Mouse (Mus musculus) heart, adult 2 months (tissue): Measurements from ENCODE around the gene Kazn. TPM values are rescaled to one million over a fixed set of nuclear protein-coding genes. Genes with fewer than 3 reads are reported as not detected.

Experiments used
- DNase-seq, 2 experiments: peaks; one replicate each; pipeline ENCODE4 v3.0.0; 2021
- H3K27ac ChIP-seq: fragments of 200-600 bp; 2 replicates; pipeline ENCODE4 v1.8.1; 2022
- H3K27me3 ChIP-seq: fragments of 200-500 bp; 2 replicates; pipeline ENCODE4 v1.6.1; 2012; ENCODE audit warnings: mild to moderate bottlenecking, low read length, inconsistent platforms, mixed read lengths; ENCODE audit not compliant: control insufficient read depth, insufficient read depth
- H3K36me3 ChIP-seq: fragments of 200-500 bp; 2 replicates; pipeline ENCODE4 v1.6.1; 2012; ENCODE audit warnings: low read length, inconsistent platforms; ENCODE audit not compliant: control insufficient read depth, insufficient read depth
- H3K4me1 ChIP-seq: fragments of 200-500 bp; 2 replicates; pipeline ENCODE4 v1.6.1; 2011; ENCODE audit warnings: low read length; ENCODE audit not compliant: control insufficient read depth, insufficient read depth
- H3K4me3 ChIP-seq: fragments of 200-600 bp; 2 replicates; pipeline ENCODE4 v1.8.1; 2022
- H3K79me2 ChIP-seq: fragments of 200-500 bp; replicated peaks from 2 replicates; pipeline ENCODE4 v1.6.1; 2012; ENCODE audit warnings: mild to moderate bottlenecking, inconsistent platforms, low read length, moderate library complexity, mixed read lengths; ENCODE audit not compliant: control insufficient read depth, insufficient read depth
- H3K9ac ChIP-seq: fragments of 200-500 bp; 2 replicates; pipeline ENCODE4 v1.6.1; 2012; ENCODE audit warnings: low read depth, mild to moderate bottlenecking, control low read depth, inconsistent platforms, low read length, mixed read lengths
- CTCF ChIP-seq: fragments of 200-600 bp; IDR thresholded peaks from 2 replicates; pipeline ENCODE4 v1.8.1; 2022; ENCODE audit warnings: antibody characterized with exemption, mild to moderate bottlenecking, moderate library complexity
- EP300 ChIP-seq: fragments of 200-500 bp; IDR thresholded peaks from 2 replicates; pipeline ENCODE4 v1.6.1; 2011; ENCODE audit warnings: low read depth, low read length, control low read depth; ENCODE audit not compliant: insufficient read depth
- POLR2A ChIP-seq: fragments of 200-500 bp; IDR thresholded peaks from 2 replicates; pipeline ENCODE4 v1.6.1; 2011; ENCODE audit warnings: mild to moderate bottlenecking, low read depth, low read length, control low read depth; ENCODE audit not compliant: insufficient read depth
- WGBS: fragments of 180-500 bp; shearing (Covaris S2); methylation state at CpG from one replicate; pipeline ENCODE4 v1.1.7; 2018; 5-methylcytosine and 5-hydroxymethylcytosine counted together
- intact Hi-C: fragments of 180-260 bp; cut with DNase I; formaldehyde crosslinking; loops from one replicate; pipeline ENCODE4 v1.15.1; 2025
- polyA plus RNA-seq: library from polyadenylated mRNA; depleted of rRNA; stranded (reverse); fragments of >200 nt; gene quantifications from 2 replicates; pipeline ENCODE4 v1.2.3, GENCODE M21; 2012
- total RNA-seq, 2 experiments: library from RNA; stranded (reverse); gene quantifications; 2 replicates each; pipeline ENCODE4 v1.2.3; 2021

The Kazn gene
- total and polyA plus RNA-seq, 3 experiments = 2.4 to 5.7 (median 3.4) TPM

DNA sequence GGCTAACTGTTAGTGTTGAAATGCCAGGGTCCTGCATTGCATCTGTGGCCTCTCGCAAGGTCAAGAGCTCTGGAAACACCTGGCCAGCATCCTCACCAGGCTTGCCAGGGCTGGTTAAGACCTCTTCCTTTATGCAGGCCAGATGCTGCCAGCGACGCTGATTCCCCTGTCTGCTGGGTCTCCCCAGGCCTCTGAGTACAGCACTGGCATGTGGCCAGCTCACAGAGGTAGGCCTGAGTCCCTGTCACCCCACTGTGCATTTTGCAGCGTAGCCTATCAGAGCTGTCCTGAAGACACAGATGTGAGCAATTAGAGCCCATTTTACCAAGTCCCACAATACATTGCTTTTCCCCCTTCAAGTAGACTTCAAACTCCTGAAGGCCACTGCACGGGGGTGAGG lies 109.0 kb downstream of the Kazn start:
- Histone ChIP-seq H3K9ac (no peak overlapping the region), H3K79me2 (no peaks in the 10 kb centered on the region), H3K4me3 (no peak overlapping the region), H3K27me3 (no peaks in the 10 kb centered on the region), H3K36me3 (no peaks in the 10 kb centered on the region), H3K4me1 (no peaks in the 10 kb centered on the region; the same call in 1 of the 2 replicates), H3K27ac (no peak overlapping the region)
- TF ChIP-seq POLR2A (no peak), CTCF (no peak), EP300 (no peak)
- 72% methylated on average over 5 of the region's 5 CpGs for WGBS
- DNase-seq = no peak
- intact Hi-C loops = no loop called here

- H3K27ac ChIP-seq = peak overlapping the region; percentile 94
- H3K79me2 ChIP-seq = no peaks in the 10 kb centered on the region
- no peaks in the 10 kb centered on the region for H3K36me3 ChIP-seq
- intact Hi-C loops = no loop called here
- WGBS = 60% methylated on average over 6 of the region's 6 CpGs
- TF ChIP-seq POLR2A (no peak), CTCF (no peak), EP300 (no peak)
- H3K27me3 ChIP-seq = no peaks in the 10 kb centered on the region
- peak overlapping the region; percentile 17 for H3K9ac ChIP-seq
- DNase-seq = peak in 1 of 2 experiments; percentile 44
- H3K4me1 ChIP-seq = no peaks in the 10 kb centered on the region; the same call in 1 of the 2 replicates
- H3K4me3 ChIP-seq = no peak overlapping the region
Measured at GRCm38 (mm10) chr4:142127275-142127788, 111.9 kb downstream of the Kazn start.

DNA sequence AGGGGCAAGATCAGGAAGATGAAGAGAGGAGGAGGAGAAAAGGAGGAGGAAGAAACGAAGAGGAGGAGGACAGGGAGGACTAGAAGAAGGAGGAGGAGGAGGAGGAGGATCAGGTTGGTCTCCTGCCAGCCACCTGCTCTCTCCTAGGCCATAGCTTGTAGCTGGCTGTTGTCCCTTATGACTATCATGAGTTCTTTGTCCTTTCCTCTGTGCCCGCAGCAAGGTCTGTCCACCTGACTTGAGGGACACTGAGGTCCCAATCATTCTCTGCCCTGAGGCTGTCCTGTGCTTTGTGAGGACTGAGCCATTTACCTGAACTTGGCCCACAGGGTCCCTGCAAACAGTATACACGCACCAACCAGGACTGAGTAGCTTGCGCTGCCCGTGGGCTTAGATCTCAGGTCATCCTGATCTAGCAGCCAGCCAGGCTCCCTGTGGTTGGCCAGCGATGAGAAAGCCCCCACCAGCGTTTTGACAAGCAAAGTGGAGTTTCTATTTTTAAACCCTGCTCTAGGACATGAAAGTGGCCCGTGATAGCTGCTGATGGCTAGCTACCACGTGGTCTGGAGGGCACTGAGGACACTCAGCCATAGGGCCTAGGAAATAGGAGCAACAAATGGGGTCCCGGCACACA lies 112.4 kb downstream of the Kazn start:
- Histone ChIP-seq H3K27me3 (no peaks in the 10 kb centered on the region), H3K4me3 (no peak overlapping the region), H3K79me2 (no peaks in the 10 kb centered on the region), H3K4me1 (no peaks in the 10 kb centered on the region; the same call in 1 of the 2 replicates), H3K36me3 (no peaks in the 10 kb centered on the region), H3K27ac (peak overlapping the region; percentile 94), H3K9ac (peak overlapping the region; percentile 17)
- 36% methylated on average over 10 of the region's 10 CpGs for WGBS
- peak; percentile 46 to 78 for DNase-seq
- intact Hi-C loops = no loop called here
- TF ChIP-seq EP300 (peak; percentile 73; the same call in 1 of the 2 replicates), POLR2A (peak; percentile 46; the same call in 1 of the 2 replicates), CTCF (no peak)

DNA sequence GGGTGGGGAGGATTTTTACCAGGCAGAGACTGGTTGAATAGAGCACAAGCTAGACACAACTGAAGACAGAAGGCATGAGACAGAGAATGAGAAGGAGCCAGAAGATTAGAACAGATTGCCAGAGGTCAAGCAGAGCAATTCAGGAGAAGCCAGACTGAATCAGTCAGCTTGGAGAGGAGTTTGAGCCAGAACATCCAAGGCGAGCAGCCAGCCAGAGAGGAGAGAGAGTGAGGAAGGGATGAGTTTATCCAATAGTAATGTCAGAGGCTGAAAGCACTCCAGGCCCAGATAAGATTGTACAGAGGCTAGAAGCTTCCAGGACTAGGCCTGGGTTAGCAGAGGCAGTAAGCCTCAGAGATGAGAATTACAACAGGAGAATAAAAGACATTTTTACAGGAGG lies 118.0 kb downstream of the Kazn start:
- no peak overlapping the region for H3K9ac ChIP-seq
- peak in 1 of 2 experiments; percentile 44 for DNase-seq
- TF ChIP-seq CTCF = no peak
- TF ChIP-seq EP300 = no peak
- TF ChIP-seq POLR2A = no peak

DNA sequence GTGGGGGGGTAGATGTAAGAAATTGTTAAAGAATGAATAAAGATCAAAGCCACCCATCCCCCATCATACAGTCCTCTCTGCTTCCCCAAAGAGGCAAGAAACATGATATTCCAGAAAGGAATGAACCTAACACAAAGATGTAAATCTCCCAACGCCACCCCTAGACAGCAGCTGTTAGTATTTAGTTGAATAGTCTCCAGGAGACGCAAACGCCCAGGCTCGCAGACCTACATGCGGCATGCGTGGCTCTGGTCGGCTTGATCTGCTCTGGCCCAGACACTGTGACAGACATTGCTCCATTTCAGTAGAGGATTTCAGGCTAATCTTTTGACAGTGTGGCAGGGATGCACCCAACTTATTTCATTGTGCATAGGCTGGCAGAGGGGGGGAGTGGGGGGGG lies 120.7 kb downstream of the Kazn start:
- Histone ChIP-seq H3K79me2 (no peaks in the 10 kb centered on the region), H3K4me1 (no peaks in the 10 kb centered on the region), H3K4me3 (no peak overlapping the region), H3K36me3 (no peaks in the 10 kb centered on the region), H3K9ac (no peak overlapping the region), H3K27ac (no peak overlapping the region), H3K27me3 (no peaks in the 10 kb centered on the region)
- no peak for DNase-seq
- 87% methylated on average over 7 of the region's 7 CpGs for WGBS
- TF ChIP-seq CTCF (no peak), EP300 (no peak), POLR2A (no peak)
- intact Hi-C loops = no loop called here

More for the DNA sequence above, 118.0 kb downstream of the Kazn start:
- intact Hi-C loops = no loop called here
- no peak overlapping the region for H3K27ac ChIP-seq
- no peaks in the 10 kb centered on the region for H3K27me3 ChIP-seq
- WGBS = 22% methylated on average over 1 of the region's 1 CpGs
- no peaks in the 10 kb centered on the region for H3K36me3 ChIP-seq
- no peaks in the 10 kb centered on the region for H3K4me1 ChIP-seq
- no peaks in the 10 kb centered on the region for H3K79me2 ChIP-seq
- no peak overlapping the region for H3K4me3 ChIP-seq

DNA sequence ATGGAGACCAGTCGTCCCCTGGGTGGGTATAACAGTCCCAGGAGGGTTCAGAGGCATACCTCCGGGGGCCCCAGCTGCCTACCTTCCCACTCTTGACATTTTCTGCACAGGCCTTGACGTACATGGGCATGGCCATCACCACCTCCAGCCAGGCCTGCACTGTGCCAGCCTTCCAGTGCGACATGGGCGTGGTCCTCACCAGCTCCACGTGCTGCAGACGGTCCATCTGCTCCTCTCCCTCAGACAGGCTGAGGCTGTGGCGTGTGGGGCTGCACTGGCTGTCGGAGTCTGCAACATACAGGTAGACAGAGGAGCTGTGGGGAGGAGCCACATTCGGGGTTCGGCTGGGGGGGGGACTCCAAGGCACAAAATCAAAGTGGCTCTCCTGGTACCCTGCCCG lies 121.2 kb downstream of the Kazn start:
- H3K79me2 ChIP-seq = no peaks in the 10 kb centered on the region
- H3K4me1 ChIP-seq = no peaks in the 10 kb centered on the region
- H3K27ac ChIP-seq = no peak overlapping the region
- intact Hi-C loops = no loop called here
- 89% methylated on average over 12 of the region's 12 CpGs for WGBS
- no peak for DNase-seq
- no peak overlapping the region for H3K4me3 ChIP-seq
- no peak for TF ChIP-seq CTCF
- no peak for TF ChIP-seq EP300
- no peak for TF ChIP-seq POLR2A
- no peak overlapping the region for H3K9ac ChIP-seq
- no peaks in the 10 kb centered on the region for H3K27me3 ChIP-seq
- no peaks in the 10 kb centered on the region for H3K36me3 ChIP-seq
